Mouse (Mus musculus) spleen, adult 12 weeks (tissue): ENCODE measurements around the gene Sufu.

Experiments used
- DNase-seq: peaks from one replicate; pipeline ENCODE4 v3.0.0; 2022; ENCODE audit warnings: low spot score

The Sufu gene

DNA sequence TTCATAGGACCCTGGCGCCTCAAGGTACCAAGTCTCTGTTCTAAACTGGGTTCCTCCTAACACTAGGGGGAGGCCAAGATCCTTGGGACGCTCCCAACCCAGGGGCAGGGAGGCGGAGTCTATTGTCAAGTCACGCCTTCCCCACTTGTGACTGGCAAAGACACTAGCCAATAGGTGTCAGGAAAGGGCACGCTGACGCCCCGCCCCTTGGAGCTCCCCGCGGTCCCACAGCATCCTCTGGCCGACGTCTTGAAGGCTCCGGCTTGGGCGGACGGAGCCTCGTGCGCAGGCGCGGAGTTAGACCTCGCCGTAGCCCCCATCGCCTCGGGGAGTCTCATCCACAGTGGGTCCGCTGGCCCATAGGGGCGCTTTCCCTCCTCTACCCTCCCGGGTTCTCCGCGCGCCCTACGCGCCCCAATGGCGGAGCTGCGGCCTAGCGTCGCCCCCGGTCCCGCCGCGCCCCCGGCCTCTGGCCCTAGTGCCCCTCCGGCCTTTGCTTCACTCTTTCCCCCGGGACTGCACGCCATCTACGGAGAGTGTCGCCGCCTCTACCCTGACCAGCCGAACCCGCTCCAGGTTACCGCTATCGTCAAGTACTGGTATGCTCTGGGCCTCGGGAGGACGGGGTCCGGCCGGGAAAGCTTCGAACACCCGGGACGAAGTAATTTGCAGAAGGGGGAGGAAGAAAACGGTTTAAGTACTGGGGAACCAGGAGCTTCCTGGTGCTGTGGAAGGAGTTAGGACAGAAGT, at the start of gene Sufu:
Sufu (plus strand) TSS at position 211 of the 750 bp plus-strand sequence.
- peak; percentile 96 for DNase-seq

DNA sequence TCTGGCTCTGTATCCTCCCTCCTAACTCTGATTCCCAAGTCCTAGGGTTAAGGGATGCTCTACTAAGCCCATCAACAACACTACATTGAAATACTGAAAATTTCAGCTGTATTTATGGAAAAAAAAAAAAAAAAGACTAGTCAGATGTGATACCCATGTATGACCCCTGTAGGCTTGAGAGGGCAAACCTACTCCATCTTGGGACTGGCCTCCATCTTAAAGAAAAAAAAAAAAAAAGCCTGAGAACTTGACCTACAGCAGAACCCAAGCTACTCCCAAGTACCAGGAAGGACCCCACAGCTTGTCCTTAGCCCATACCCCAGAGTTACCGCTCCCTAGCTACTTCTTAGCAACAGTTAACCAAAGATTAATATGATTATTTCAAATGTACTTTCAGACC, 49.5 kb upstream of the Sufu start:
- DNase-seq, result no peak

DNA sequence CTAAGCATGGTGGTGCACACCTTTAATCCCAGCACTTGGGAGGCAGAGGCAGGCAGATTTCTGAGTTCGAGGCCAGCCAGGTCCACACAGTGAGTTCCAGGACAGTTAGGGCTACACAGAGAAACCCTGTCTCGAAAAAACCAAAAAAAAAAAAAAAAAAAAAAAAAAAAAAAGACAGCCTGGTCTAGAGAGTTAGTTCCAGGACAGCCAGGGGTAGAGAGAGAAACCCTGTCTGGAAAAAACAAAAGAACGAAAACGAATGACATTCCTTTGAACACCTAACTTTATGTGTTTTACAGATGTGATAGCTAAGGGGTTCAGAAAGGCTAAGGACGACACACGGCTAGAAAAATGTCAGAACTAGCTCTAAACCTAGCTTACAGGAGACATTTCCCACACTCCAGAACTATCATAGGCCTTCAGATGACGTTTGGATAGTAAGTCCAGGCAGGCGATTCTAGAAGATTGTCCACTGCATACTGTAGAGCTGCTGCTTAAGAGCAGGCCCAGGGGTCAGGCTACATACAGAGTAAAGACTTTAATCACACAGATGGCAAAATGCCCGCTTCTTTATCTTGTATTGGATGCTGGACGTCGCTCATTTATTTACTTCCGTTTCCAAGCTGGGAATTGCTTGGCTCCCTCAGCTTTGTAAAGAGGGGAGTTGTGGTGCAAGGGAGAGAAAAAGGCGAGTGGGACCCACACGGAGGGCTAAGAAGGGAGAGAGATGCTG, 48.6 kb upstream of the Sufu start:
- DNase-seq, result no peak

DNA sequence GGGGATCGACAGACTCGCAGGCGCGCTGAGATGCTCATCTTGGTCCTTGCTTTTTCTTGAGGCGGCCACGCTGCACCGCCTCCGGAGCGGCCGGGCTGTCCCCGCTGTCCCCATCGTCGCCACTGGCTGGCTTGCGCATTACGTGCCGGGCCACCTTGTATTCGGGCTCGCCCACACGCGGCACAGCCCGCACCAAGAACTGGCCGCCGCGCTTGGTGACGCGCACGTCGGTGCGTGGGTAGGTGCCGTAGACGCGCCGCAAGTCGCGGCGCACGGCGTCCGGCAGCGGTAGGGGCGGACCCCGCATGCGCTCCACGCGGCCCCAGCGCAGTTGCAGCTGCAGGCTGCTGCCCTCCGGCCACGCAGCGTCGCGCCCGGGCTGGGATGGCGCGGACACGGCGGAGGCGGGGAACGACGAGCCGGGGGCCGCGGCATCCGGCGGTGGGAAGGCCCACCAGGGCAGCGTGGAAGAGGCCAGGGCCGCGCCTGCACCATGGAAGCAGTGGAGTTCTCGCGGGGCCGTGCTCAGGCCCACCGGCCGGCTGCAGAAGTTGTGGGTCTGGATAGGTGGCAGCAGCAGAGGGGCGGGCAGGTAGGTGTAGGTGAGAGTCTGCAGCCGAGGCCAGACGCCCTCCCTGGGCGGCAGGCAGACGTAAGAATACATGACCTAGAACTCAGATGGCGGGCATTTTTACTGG, 47.8 kb upstream of the Sufu start:
- DNase-seq, result no peak

DNA sequence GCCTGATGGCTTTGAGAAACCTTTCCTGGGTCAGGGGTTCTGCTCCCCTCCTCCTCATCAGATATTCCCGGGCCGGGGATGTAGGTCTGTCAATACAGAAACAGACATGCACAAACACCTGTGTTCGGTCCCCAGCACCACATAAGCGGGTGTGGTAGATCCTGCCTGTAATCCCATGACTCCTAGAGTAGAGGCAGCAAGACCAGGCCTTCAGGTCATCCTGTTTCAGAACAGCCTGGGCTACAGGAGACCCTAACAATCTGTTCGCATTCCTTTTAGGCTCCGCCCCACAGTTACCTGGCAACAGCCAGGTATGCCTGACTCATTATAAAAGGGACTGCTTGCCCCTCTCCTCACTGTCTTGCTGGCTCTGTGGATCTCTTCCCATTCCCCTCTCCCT, 47.1 kb upstream of the Sufu start:
- no peak for DNase-seq

DNA sequence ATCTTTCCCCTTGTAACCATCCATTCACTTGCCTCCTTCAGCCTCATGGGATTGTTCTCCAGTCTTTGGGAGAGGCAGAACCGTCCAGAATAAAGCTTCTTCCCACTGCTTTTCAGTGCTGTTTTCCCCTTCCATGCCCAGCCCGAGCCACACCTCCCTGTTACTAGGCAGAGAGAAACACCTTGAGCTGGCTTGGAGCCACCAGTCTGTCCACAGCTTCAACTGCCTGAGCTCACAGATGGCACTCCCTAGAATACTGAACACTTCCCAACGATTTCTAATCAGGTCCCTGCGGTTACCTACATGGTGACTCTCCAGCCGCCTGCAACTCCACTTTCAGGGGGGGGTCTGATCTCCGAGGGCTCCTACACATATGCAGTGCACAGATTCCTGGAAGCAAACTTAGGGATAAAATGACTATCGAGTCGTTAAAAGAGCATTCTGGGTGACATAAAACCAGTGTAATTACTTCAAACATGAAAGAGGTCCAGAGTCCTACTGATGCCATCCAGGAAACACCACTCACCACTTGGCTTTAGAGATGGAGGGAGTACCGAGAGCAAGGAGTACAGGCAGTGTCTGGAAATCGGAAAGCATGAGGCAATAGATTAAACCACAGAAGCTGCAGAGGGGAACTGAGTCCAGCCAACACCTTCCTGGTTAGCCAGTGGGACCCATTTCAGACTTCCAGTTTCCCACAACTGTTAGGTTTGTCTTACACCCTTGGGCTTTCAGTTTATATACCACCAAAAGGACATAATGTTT, 46.3 kb upstream of the Sufu start, which contains the start of gene 2310034G01Rik:
2310034G01Rik (minus strand) TSS at position 135 of the 765 bp plus-strand sequence.
- no peak for DNase-seq

DNA sequence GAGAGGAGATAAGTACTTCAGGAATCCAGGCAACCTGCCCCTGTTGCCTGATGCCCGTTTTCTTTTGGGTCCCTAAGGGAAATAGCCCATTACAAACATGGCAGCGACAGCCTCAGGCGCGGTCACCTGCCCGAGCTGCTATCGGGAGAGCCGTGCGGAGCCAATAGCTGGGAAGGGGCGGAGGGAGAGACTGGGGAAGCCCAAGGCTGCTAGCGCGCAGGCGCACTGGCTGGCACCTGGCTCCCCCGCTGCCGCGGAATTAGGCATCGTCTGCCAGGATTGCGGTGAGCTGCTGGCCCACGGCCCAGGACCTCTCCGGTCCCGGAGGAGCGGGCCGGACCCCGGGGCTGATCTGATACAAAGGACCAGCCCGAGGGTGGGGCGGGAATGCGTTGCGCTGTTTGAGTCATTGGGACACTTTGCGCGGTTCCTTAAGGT, 40.0 kb upstream of the Sufu start:
- DNase-seq, result peak; percentile 57

DNA sequence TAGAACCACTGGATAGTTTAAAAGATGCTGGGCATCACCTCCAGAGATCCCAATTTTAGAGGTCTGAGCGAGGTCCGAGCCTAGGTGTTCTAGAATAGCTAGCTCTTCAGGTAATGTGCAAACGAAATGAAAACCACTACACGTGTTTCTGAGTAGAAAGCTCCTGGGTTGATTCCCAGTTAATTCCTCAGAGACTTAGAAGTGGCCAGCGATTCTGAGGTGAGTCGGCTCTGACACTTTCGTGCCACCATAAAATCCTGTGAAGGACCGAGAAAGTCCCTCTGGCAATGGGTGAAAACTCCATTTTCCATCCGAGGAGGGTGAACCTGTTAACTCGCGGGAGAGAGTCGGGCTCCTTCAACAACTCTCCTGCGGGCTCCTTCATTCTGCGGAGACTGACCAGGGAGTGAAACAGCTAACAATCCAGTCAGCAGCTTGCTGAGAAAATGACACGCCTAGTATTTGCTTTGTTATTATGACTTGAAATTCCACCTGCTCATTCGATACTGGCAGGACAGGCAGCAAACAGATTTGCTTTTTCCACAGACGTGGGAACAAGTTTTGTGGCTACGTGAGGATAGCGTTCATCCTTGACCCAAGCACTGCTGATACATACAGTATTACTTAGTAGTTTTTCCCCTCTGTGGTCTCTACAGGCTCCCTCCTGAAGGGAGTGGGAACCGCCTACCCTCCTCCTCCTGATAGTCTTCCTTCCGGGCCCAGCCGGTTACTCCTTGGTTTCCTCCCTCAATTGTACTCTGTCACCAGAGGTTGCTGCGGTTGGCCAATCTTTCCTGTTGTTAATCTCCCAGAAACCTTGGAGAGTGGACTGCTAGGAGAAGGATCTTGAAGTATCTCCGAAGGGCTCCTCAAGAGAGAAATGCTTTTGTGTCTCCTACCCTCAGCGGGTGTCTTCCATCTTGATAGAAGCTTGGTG, 39.1 kb upstream of the Sufu start:
- DNase-seq, result no peak

DNA sequence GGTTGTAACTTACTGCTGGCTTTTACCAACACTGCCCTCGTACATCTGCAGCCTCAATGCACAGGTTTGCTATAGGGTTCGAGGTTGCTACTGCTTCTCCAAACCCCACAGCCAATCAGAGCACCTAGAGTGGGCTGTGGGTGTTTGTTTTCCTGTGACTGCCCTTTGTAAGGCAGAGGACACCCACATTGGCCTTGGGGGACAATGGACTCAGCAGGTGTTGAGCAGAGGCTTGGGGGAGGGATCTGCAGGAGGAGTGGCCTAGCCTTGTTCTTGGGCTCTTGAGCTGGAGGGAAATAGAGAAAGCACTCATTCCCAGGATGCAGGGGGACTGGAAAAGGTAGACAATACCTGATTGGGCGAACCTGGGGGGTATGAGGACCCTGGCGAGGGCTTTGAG, 38.3 kb upstream of the Sufu start:
- DNase-seq, result no peak

DNA sequence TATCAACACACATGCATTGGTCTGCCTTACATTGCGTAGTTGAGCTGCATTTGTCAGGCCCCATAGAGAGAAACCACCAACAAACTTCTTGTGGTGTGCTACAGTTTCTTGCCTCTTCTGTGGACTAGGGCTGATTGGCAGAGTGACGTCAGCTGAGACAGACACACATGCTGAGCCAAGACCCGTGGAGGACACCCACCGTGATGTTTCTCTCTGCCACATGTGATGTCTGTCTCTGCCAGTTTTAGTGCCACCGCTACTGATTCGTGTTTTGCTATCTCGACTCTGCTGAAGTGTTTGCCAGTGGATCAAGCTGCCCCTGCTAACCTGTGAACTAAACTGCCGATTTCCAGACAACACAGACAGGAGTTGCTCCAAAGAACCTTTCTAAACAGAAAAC, 34.6 kb upstream of the Sufu start:
- DNase-seq, result no peak

DNA sequence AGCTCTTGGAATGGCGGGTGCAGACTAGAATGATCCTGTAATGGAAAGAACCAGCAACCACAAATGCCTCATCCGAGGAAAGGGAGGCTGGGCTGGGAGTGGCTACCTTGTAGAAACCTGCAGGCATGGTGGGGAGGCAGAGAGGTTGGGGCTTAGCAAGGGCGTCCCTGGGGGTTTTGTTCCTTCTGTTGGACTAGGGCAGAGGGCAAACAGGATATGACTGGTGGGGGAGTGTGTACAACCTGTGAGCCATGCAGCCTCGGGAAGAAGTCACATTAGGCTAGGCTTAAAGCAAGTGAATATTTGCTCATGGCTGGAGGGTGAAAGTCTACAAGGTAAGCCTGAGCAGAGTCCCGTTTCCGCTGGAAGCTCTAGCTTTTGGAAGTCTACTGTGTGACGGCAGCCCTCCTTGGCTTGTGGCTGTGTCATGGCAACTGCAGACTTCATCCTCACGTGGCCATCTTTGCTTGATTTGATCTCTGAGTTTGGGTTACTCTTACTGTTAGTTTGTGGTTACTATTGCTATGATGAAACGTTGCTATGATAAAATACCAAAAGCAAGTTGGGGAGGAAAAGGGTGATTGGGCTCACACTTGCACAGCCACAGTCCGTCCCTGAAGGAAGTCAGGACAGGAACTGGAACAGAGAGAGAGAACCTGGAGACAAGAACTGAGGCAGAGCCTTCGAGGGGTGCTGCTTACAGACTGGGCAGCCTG, 33.2 kb upstream of the Sufu start:
- no peak for DNase-seq

DNA sequence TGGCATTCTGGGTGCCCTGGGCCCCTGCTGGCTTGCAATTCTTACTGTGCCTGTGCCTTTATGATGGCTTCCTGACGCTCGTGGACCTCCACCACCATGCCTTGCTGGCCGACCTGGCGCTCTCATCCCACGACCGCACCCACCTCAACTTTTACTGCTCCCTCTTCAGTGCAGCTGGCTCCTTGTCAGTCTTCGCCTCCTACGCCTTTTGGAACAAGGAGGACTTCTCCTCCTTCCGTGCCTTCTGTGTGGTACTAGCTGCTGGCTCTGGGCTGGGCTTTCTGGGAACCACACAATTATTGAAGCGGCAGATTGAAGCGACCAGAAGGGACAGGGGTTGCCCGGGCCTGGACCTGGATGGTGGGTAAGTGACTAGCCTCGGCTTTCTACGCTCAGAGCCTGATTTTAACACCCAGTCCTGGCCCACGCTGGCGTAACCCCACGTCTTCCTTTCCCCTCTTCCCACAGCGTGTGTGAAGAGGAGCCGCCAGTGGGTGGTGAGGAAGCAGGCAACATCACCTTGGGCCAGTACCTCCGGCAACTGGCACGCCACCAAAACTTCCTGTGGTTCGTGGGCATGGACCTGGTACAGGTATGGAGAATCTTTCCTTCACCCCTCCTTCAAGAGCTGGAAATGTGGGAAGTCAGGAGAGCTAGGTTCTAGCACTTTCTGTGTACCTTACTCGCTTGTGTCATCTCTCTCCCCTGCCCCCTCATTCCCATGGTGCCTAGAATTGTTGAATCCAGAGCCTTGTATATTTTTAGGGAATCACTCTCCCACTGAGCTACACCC, 28.7 kb upstream of the Sufu start:
- DNase-seq, result no peak

DNA sequence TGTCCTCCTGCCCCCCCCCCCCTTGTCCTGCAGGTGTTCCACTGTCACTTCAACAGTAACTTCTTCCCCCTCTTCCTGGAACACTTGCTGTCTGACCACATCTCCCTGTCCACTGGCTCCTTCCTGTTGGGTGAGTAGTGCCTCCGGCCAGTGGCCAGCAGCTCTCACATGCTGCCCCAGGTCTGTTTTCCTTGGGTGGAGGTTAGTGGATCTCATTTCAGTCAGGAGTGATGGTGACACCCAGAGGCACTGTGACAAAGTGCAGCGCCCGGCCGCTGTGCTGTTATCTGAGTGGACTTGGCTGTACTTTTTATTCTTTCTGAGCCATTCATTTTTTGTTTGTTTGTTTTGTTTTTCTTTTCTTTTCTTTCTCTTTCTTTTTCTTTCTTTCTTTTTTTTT, 27.5 kb upstream of the Sufu start:
- no peak for DNase-seq

DNA sequence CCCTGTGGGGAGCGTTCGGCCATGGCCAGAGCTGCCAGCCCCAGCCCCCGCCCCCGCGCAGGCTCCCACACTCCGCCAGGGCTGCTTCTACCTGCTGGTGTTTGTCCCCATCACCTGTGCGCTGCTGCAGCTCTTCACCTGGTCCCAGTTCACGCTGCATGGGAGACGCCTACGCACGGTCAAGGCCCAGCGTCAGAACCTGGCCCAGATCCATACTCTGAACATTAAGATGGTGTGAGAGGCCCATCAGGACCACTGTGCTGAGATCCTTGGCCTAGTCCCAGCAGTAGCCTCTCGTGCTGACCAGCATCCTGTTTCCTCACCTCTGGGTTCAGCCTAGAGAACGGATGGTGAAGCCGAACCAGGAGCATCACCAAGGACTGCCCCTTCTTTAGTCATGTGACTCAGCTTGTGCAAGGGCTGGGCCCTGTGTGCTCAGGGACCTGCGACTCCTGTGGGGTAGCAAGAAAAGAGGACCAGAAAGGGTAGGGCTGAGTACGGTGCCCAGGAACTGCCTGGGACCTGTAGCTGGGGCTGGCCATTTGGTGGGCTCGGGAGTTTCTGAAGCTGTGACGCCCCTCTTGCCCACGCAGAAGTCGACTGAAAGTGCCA, 22.1 kb upstream of the Sufu start:
- no peak for DNase-seq

DNA sequence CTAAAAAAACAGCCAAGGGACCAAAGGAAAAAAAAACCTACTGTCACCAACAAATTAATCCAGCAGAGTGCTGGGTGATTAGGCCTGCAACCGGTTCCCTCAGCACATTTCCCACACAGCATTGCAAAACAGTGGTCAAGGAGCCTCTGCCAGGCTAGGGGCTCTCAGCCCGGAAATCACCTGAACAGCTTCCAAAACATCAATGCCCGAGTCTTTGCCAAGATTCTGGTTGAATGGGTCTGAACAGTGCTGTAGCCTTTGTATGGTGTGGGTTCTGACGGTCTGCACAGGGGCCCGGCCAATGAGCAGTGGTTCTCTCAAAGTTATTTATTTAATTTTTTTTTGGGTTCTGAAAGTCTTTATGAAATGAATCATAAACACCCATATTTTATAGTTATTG, 21.2 kb upstream of the Sufu start:
- DNase-seq, result no peak

DNA sequence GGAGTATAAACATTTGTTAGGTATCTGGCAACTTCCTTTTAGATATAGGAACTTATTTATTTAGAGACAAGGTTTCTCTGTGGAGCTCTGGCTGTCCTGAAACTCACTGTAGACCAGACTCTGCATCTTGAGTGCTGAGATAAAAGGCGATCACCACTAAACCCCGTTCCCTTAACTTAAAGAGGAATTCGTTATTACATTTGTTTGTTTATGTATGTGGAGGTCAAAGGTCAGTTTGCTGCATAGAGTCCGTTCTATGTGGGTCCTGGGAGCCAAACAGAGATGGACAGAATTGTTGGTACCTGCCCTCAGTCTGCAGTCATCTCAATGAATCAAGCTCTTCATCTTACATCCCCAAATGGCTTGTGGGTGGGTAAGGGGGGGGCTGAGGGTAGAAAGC, 20.8 kb upstream of the Sufu start:
- DNase-seq, result no peak

DNA sequence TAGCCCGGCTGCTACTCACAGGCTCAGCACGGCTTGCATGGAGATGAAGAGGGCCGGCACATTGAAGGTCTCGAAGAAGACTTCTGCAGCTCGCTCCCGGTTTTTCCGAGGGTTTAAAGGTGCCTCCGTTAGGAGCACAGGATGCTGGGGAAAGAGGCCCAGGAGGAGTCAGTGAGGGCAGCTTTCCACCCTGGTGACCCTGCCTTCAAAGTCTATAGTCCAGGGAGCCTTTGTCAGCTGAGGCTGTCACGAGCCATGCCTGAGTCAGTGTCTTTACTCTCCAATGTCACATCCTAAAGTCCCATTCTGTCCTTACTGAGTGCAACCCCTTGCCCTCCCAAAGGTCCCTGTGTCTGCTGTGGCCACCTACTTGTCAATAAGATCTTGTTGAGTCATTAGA, 14.4 kb upstream of the Sufu start:
- DNase-seq, result no peak

DNA sequence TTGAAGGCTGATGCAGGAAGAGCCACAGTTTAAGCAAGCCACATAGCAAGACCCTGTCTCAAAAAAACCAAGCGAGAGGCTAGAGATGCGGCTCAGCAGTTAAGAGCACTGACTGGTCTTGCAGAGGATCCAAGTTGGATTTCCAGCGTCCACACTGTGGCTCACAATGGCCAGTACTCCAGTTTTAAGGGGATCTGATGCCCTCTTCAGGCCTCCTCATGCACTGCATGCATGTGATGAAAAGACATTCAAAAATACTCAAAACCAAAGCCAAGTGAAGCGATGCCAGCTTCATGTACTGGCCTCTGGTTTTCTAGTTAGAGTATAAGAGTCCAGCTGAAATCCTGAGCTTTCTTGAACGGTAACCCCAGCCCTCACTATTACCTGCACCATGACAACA, 6.8 kb upstream of the Sufu start:
- DNase-seq, result no peak

DNA sequence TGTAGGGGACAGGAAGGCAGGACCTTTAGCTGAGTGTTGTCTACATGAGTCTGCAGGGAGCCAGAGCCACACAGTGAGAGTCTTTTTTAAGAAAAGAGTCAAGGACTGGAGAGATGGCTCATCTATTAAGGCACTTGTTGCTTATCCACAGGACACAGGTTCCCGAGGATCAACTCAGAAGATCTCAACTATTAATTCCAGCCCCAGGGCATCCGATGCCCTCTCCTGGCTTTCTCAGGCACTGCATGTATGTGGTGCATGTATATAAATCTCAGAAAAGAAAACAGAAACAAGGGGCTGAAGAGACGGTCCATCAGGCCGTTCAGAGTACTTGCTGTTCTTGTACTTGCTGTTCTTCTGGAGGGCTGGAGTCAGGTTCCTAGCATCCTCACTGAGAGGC, 4.7 kb upstream of the Sufu start:
- no peak for DNase-seq
